Mouse (Mus musculus): ENCODE data around the gene Acbd4.

DNA sequence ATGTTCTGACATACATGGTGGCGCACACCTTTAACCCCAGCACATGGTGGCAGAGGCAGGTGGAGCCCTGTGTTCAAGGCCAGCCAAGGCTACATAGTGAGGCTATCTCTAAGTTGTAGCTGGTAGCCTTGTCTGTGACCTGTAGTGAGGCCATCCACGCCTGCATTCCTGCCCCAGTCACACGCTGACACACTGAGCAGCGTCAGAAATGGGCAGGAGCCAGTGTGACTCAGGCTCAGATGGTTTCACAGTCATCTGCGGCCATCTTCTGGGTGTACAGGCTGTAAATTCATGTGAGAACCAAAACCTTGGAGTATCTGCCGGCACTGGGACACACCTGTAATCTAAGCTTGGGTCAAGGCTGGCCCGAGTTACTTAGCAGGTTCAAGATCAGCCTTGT, 44.8 kb upstream of the Acbd4 start:
- TF ChIP-seq CTCF (conservative IDR thresholded peaks at IDR 0.05; ENCODE audit: low read length), result no peak
- TF ChIP-seq NANOG (IDR thresholded peaks at IDR 0.05; ENCODE audit: borderline replicate concordance, low read length), result no peak
- no peak for TF ChIP-seq POU5F1 (IDR thresholded peaks at IDR 0.05; ENCODE audit: borderline replicate concordance, low read length)

Measured in E14TG2a.4 (cell line).